Mouse (Mus musculus) frontal cortex, postnatal 25 days (tissue): ENCODE data around the gene Cdkl5.

ENCODE experiments used
- DNase-seq, 2 experiments: peaks; one replicate each; pipeline ENCODE4 v3.0.0; 2022; ENCODE audit warnings: low spot score in 2 of 2

Gene Cdkl5

DNA sequence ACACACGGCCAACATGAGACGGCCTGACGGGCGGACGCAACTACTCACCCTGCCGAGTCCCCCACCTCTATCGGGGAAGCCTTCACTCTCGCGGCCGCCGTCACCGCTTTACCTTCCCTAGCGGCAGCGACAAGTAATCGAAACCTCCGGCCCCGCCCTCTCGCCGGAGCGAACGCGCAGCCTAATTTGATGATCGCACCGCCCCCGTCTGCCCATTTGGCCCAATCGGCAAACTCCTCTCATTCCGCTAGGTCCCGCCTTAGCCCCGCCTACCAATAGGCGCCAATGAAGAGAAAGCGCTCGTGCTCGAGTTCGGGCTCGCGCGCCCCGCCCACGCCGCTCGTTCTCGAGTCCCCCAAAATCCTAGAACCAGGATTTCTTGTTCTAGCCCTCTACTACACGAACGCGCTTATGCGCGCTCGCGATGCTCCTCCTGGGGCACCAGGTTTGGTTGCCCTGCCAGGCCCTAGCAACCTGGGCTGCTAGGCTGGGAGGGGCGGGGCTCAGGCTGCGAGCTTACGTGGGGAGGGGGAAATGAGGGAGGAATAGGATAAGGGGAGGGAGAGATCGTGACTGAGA, at the start of gene Cdkl5:
Gene Cdkl5, minus strand, starts transcription at position 162 of the 579 bp plus-strand sequence.
- peak; percentile 81 to 91 for DNase-seq

DNA sequence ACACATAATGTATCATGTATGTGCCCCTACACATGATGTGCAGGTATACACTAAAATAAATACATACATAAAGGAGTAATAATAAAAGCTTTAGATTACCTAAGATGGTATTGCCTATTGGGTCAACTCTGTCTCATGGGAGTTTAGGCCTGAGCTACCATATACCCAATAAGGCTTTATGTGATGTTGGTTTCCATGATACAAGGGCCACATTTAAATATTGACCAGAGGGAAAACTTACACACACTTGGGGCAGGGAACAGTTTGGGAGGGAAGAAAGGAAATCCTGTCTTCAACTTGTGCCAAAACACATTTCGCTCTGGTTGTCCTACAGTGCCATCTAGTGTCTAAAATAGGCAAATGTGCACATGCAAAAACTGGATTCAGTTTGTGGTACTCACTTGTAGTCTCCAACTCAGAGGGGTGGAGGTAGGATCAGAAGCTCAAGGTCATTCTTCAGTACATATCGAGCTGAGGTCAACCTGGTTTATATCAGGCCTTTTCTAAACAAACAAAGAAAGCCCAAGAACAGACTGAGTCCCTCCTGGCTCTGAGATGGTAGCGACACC, 38.8 kb upstream of the Cdkl5 start:
- no peak for DNase-seq

DNA sequence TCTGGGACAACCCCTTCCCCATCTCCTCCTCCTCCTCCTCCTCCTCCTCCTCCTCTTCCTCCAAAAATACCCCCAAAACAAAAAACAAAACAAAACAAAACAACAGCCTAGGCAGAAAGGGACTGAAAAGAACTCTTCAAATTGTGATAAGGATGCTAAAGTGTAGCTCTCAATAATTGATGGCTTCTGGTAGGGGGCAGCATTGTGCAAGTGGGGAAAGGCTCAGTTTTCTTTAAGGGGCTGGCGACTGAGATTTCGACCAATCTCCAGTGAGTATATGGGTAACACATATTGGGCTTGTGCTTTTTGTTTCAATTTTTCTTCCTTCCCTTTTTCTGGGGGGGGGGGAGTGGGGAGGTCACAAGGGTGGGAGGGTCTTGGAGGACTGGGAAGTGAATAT, 37.9 kb upstream of the Cdkl5 start:
- DNase-seq = no peak

DNA sequence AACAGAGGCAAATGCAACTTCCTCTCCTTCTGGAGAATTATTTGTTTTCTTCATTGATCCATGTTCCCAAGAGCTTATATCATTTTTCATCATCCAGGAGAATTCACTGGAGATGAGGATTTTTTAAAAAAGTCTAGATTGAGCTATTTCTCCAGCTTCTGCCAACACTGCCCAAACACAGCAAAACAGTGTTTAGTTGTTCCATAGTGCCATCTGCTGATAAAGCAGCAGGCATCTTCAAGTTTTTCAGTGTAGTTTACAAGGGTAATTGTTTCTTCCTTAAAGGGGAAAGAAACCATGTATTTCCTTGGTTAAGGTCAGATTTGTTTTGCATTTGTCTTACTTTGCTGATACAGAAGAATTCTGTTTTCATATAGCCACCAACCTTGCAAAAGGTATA, 35.7 kb upstream of the Cdkl5 start:
- no peak for DNase-seq

DNA sequence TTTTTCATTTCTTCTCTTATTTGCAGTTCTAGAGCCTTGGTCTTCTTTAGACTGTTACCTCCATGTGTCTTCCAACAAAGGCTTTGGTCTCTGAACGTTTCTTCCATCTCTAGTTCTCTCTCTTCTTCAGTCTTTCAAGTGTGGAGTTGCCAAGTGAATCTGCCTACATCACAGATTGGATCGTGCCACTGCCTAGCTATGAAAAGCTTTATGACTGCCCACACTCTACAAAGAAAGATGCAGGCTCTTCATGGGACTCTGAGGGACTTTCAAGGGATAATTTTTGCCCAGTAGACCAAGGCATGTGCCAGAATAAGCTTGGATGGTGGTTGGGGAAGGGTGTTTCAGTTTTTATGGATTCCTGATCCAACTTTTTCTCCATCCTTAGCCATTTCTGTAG, 30.0 kb upstream of the Cdkl5 start:
- no peak for DNase-seq

DNA sequence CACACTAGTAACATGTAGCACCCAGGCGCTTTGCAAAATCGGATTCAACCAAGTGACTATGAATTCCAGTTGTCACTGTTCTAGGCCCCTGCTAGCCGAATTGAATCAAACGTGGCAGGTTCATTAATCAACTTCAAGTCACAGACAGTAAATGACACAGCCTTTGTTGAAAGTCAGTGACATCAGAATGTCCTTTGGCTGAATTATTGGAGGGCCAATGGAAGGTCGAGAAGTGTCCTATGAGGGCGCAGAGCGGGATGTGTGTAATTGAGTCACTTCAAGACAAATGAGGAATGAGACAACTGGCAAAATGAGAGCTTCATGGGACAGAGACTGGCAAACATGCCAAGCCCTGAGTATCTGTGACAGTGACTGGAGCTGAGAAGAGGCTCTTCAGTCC, 27.0 kb upstream of the Cdkl5 start:
- DNase-seq = no peak

DNA sequence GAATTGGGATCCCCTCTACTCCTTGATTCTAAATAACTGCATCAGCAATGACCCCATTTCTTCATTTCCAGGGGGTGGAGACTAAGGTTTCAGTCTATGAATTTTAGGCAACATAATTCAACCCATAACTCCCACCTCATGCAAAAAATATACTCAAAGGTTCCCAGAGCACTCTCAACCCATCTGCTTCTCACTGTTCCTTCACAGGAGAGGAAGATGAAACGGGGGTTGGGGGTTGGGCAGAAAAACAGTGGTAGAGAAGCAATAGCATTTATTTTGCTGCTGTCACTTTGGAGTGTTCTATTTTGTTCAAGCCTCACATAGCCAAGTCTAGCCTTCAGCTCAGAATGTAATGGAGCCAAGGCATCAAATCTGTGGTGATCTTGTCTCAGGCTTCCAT, 23.7 kb upstream of the Cdkl5 start:
- no peak for DNase-seq

DNA sequence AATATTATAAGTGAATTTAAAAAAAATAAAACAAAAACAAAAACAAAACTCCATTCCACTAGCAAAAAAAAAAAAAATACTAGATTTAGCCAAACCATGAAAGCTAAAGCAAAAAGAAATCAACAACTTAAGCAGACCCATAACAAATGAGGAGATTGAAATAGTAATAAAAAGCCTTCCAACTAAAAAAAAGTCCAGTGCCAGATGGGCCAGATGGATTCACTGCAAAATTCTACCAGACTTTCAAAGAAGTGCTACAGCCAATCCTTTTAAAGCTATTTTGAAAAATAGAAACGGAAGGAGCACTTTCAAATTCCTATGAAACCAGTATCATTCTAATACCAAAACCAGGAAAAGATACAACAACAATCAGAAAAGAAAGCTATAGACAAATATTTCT, 11.8 kb upstream of the Cdkl5 start:
- no peak for DNase-seq

DNA sequence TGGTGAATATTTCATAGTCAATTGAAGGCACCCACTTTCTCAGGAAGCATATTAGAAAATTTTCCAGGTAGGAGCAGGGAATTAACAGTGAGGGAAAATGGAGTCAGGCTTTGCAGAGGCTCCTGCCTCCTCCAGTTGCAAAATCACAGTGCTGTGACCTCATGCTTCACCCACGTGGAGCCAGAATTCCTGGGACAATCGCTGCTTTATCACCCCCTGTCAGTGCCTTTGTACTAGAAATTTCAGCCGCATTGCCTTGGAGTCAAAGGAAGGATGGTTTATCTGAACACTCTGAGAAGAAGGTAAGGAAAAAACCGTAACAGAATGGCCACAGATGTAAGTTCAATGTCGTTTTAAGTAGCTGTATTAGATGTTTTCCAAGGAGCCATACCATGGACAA, 1.5 kb upstream of the Cdkl5 start:
- no peak for DNase-seq

DNA sequence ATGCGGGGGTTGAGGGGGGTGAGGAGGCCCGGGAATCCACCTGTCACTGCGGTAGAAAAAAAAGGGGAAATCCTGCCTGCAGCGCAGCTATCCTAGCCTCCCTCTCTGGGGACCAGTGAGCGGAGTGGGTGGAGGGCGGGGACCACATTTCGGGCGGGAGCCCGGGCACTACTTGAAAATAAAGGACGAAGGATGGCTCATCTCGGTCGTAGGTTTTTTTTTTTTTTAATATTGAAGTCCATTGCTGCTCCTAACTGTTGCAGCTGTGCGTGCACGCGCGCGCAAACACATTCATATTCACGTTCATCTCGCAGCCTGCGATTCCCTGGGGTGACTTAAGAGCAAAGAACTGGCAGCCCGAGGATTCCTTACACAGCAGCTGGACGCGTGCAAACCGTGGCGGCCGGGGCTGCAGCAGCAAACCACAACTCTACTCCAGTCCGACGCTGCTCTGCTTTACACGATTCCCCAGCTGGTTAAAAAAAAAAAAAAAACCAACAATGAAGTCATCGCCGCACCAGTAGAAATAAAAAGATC, 695 bp upstream of the Cdkl5 start:
- DNase-seq = peak; percentile 11 to 17

DNA sequence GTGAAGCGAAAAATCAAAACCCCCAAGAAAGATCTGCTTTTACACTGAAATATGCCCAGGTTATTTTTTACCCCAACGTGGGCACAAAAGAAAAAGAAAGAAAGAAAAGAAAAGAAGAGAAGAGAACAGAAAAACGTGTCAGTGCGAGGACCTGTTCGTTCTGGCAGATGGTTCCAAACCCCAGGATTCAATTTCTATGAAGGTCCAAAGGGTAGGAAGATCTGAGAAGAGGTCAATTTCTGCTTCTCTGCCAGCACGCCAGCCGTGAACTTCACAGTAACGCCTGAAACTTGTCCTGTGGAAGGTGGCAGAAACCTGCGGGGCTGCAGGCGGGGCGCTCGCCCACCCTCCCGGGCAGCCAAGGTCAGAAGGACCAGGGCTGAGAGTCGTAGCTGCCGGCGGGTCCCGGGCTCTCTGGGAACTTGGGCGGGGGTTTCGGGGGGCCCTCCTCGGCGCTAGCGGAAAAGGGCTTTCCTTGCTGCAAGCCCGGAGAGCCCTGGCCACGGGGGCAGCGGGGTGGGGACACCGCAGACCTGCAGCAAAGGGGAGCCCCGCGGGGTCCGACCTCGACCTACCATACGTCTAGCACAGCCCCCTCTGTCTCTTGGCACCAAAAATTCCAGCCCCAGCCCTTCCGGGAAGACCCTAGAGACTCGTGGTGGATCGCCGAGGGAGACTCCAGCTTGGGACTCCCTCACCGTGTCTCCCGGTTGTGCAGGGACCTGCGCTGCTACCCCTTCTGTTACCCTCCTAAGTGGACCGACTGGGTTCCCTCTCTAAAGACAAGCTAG, 560 bp downstream of the Cdkl5 start:
- no peak for DNase-seq

DNA sequence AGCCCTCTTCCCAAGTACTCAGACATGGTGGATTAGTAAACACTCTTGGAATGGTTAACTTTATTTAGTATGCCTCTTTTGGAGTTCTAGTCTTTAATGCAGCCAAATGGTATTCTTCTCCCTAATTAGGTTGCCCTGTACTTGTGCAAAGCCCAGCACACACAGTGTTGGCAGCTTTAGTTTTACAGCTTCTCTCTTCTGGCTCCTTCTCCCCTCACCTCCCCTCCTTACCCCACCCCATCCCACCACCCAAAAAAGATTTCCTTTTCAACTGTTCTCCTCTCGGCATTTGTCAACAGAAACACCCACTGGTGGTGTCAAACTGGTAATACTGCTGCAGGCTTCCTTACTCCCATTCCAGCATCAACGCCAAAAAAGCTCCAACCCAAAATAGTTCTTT, 1.8 kb downstream of the Cdkl5 start:
- DNase-seq = no peak

DNA sequence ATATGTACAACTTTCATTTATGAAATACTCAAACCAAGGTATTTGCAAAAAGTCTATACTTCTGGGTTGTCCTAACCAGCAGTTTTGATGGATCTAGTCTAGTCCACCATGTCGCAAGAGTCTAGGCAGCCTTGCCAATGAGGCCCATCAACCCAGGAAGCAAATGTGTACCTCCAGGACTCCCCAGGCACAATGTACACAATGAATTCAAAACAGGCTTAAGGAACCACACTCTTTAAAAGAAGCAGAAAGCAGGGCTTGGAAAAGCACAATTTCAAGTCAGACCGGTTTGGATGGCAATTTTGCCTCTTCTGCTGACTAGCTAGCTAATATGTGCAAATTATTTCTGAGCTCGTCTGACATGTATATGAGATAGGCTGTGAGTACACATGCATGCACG, 4.2 kb downstream of the Cdkl5 start:
- no peak for DNase-seq

DNA sequence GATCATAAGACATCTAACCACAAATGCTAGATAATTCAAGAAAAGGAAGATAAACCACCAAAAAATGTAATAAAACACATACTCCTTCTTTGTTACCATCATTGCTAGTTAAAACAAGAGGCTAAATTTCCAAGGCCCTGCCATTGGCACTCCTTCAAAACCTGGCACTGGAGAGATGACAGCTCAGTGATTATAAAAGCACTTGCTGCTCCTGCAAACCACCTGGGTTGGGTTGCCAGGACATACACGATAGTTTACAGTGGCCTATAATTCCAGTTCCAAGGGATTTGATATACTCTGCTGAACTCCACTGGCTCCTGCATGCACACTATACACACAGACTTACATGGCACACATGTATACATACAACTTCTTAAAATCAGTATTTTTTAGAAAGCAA, 16.6 kb downstream of the Cdkl5 start:
- no peak for DNase-seq

DNA sequence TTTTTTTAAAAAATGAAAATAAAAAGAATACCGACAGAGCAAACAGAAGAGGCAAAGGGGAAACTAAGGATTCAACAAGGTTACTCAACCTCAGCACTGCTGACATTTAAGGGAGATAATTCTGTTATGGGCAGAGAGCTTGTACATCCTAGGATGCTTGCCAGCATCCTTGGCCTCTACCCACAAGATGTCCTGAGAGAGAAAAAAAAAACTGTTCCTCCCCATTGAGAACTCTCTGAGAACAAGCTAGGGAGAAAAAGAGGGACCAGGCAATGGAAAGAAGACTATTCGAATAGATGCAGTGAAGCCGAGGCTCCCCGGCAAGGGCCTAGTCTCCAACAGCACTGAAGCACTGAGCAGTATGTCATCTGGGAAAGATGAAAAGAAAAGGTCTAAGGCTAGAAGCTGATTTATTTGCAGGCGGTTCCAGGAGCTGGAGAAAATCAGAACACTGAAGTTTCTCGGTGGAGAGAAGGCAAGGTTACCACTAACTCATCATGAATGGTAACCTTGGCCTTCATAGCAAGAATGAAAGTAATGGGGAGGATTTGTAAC, 22.4 kb downstream of the Cdkl5 start:
- no peak for DNase-seq

DNA sequence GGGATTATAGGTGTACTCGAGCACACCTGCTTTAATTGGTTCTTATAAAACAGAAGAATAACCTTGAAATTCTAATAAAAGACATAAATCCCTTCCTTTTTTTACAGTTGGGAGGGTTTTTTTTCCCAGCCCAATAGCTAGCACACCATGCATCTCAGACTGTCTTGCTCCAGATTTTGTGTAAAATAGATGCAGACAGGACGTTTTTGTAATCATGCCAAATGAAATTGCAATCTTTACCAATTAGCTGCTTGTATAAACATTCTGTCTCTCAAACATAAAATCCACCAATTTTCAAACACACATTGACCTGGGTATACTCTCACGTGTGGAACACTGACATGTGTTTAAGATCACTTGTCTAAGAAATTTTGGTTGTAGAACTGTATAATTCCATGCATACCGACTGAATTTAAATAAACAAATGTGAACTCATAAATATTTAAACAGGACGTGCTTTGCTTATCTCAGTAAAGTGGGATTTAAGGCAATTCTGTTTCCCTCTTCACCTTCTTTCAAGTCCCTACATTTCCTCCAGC, 35.8 kb downstream of the Cdkl5 start:
- no peak for DNase-seq

DNA sequence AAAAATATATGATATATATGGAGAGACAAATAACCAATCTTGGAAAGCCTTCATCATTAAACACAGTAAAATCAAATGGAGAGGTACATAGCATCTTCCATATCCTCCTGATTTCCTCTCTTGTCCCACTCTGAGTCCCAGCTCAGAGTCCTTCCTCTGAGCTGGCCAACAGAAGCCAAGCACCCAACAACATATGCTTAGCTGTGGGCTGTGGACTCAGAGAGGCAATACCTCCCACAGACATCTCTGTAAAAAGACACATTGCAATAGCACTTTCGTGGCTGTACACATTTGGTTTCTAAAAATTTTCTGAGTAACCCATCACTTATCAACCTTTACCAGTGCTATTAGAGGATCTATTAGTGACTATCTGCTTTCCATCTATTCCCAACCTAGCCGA, 44.9 kb downstream of the Cdkl5 start:
- no peak for DNase-seq

DNA sequence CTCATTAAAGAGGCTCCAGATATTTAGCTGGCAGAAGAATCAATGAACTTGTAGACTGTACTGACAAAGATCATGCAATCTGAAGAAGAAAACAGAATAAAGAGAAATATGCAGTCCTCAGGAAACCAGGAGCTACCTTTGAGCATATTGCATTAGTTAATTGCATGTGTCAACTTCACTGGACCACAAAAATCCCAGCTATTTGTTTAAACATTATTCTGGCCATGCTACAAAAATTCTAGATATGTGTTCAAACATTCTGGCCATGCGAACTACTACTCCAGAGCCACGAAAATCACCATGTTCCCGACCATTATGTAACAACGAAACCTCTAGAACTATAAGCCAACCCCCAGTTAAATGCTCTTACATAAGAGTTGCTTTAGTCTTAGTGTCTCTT, 49.8 kb downstream of the Cdkl5 start:
- no peak for DNase-seq

DNA sequence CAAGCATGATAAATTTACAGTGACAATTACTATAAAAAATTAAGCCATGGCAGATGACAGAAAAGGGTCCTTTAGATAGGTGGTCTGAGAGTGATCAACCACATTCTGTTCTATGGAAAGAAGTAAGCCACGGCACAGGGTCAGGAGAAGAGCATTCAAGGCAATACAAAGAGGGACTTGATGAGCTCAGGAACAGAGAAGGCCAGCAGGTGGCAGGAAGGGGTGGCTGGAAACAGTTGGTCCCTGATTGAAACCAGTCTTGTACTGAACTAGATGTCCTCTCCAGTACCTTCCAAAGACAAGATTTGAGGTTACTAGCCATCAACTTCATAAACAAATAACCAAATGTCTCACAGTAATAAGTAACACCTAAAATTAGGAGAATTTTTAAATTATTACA, 59.0 kb downstream of the Cdkl5 start:
- DNase-seq = no peak

DNA sequence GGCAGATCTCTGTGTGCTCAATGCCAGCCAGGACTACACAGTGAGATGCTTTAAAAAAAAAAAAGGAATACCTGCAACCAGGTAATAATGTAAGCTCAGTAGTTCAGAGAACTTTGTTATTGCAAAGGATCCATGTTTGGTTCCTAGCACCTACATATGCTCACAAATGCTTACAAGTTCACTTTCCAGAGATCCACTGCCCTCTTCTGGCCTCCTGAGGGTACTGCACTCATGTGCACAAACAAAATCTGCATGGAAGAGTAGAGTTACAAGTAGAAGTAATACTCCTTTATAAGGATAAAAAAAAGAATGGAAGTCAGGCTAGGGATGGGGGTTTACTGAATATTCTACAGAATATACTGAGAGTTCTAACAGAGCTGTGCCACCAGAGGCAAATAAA, 63.8 kb downstream of the Cdkl5 start:
- DNase-seq = no peak

DNA sequence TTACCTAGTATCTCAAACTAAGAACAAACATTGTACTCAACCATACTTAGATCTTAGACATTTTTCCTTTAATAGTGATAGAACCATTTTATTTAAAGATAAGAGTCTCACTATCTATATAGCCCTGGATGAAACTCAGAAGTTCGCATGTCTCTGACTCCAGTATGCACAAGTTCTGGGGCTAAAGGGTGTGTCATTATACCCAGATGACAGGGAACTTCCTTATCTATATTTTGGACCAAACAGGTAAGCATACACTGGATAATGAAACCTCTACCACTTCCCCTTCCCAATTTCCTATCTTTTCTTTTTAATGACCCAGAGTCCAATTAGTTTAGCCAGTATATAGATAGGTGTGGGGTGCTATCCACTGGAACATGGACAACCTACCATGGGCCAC, 65.6 kb downstream of the Cdkl5 start:
- DNase-seq = no peak

DNA sequence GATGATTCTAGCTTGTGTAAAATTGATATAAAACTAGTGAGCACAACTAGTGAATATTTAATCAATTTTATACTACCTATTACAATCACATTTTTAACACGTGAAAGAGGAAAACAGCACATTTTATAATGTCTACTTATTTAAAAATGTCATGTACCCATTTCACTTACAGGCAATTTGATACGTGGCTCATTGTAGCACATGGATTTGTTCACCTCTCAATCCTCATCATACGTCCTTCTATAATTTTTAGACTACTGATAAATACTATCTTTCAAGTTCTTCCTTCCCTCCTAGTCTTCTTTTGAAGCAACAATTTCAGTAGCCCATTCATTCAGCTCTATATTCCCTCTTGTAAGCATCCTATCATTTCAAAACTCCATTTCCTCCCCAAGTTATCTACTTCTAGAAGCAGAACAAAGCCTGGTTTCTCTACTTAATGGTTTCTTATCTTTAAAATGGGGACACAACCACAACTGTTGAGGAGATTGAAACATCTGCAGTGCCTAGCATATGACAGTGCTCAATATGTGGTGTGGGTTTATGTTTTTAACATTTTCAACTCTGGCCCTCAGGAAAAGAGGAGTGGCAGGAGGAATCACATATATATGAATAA, 75.4 kb downstream of the Cdkl5 start:
- no peak for DNase-seq
